Mouse (Mus musculus) CD4-positive, CD25-positive, alpha-beta regulatory T cell, adult 9 weeks (primary cell): ENCODE data around the gene Tuft1. TPM values are rescaled to one million over a fixed set of nuclear protein-coding genes. Genes with fewer than 3 reads are reported as not detected.

Source experiments
- polyA plus RNA-seq: library from polyadenylated mRNA; unstranded; fragments of 100-300 nt; shearing (Covaris generic); gene quantifications from one replicate; pipeline ENCODE4 v1.2.1, GENCODE M21; 2017

The Tuft1 gene
- polyA plus RNA-seq = 3.9 TPM

DNA sequence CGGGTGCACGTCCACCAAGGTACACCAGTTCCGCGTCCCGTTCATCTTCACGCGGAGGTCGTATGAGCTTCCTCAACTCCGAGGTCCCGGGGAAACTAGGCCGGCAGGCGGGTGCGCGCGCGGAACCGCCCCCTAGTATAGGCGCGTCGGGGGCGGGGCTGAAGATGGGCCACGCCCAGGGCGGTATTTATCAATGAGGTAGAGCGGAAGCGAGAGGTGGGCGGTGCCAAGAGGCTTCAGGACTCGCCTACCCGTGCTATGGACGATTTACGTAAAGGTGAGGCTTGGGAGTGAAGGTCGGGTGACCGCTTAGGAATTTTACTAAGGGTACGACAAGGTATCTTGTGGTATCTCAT, at the start of gene Tuft1:
Gene Tuft1, minus strand, starts transcription at position 133 of the 356 bp plus-strand sequence.

DNA sequence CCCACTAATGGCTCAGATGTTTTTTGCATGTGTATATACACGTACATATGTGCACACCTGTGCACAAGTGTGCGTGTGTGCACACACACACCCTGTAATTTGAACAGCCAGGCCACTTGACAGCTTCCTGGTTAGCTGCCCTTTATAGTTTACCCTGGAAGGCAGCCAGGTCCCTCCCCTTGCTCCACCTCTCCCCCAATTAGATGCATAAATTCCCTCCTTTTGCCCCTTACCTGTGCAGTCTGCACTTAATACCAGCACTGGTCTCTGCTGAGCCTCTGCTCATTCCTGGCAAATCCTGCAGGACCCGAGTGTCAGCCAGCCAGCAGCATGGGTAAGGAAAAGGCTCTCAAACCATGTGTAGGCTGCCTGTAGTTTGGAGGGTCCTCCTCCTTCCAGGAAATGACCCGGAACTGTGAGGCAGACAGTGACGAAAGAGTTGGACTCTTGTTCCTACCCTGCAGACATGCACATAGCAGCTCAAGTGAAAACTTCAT, 34.7 kb upstream of the Tuft1 start, which contains the start of gene Selenbp2:
Gene Selenbp2, plus strand, starts transcription at position 228 of the 497 bp plus-strand sequence.

DNA sequence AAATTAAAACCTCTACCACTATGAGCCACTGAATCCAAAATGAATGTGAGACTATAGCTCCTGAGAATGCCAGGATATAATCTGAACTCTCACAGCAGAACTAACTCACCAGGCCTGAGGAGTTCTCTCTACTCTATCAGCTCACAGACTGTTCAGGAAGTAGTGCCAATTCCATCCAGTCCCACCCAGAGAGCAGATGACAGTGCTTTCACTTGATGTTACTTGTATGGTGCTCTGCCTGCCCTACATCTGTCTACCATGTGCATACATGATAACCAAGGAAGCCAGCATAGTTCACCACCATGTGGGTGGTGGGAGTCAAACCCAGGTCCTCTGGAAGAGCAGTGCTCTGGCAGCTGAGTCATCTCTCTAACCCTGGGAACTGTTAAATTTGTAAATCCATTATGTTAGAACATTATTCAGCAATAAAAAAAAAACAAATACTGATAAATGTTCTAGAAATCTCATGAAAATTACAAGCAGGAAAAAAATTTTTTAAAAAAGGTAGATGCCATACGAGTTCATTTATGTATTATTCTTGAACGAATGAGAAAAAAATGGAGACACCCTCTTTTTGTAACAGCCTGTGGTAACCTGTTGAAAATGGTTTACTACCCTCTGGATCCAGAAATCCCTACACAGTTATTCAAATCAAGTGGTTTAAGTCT, 16.0 kb downstream of the Tuft1 start, which contains the start of gene Gm10972:
Gene Gm10972, plus strand, starts transcription at position 618 of the 668 bp plus-strand sequence.

DNA sequence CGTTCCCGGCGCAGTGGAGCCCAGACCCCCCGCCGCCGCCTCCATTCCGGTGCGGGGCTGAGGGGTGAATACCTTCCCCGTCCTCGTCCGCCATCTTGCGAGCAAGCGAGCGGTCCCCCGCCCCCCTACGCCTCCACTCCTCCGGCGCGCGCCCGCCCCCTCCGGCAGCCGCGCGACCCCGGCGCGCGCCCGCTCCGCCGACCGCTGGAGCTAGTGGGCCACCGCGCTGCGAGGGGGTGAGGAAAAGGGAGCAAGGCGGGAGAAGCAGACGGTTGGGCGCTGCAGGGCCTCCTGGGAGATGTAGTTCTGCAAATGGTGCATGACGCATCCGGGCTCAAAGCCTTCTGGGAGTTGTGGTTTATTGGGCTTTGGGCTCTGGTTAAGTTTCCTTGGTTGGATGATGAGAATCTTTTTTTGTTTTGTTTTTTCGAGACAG, 76.2 kb downstream of the Tuft1 start, which contains the start of gene Snx27:
Gene Snx27, minus strand, starts transcription at position 261 of the 436 bp plus-strand sequence.

Other genes with a start within 250 kb of the Tuft1 start
- 9.8 TPM for gene Tdrkh, start 245.6 kb downstream of the Tuft1 start, polyA plus RNA-seq
- 80.7 TPM for gene Mrpl9, start 215.6 kb downstream of the Tuft1 start, polyA plus RNA-seq
- 1.3 TPM for gene Oaz3, start 215.0 kb downstream of the Tuft1 start, polyA plus RNA-seq
- gene Celf3, start 180.6 kb downstream of the Tuft1 start, polyA plus RNA-seq = 1.6 TPM
- gene Riiad1, start 178.5 kb downstream of the Tuft1 start, polyA plus RNA-seq = not detected
- gene Snx27, start 76.2 kb downstream of the Tuft1 start, polyA plus RNA-seq = 7.9 TPM
- gene Gm10972, start 15.8 kb downstream of the Tuft1 start, polyA plus RNA-seq = not detected
- gene Selenbp2, start 34.7 kb upstream of the Tuft1 start, polyA plus RNA-seq = not detected
- not detected for gene Cgn, start 127.6 kb upstream of the Tuft1 start, polyA plus RNA-seq
- 20.0 TPM for gene Pogz, start 178.7 kb upstream of the Tuft1 start, polyA plus RNA-seq
- 386 TPM for gene Psmb4, start 228.1 kb upstream of the Tuft1 start, polyA plus RNA-seq